Mouse (Mus musculus): ENCODE results near the gene Ptk7.

DNA sequence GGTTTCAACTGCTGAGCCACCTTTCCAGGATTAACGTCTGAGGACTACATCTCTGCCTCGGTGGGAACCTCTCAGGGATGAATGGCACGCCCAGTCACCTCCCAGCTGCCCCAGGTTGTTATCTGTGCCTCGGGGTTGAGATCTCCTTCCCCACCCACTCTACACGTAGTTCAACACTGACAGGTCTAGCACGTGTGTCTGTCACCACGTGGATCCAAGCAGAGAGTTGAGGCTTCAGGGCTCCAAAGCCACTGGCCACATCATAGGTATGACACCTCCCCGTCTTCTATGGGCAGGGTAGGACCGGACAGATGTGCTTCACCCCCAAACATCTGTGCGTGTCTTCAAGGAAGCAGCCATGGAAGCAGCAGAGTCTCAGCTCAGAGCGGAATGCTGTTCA, 31.3 kb downstream of the Ptk7 start:
- TF ChIP-seq POLR2A (IDR thresholded peaks at IDR 0.05; ENCODE audit: borderline replicate concordance, control insufficient read depth, low read depth, low read length) = no peak
- no peak for TF ChIP-seq CTCF (IDR thresholded peaks at IDR 0.05; ENCODE audit: control insufficient read depth, insufficient read depth, low read length)
